ENCODE assay signal across 8 mouse cellular contexts in the genomic region with DNA sequence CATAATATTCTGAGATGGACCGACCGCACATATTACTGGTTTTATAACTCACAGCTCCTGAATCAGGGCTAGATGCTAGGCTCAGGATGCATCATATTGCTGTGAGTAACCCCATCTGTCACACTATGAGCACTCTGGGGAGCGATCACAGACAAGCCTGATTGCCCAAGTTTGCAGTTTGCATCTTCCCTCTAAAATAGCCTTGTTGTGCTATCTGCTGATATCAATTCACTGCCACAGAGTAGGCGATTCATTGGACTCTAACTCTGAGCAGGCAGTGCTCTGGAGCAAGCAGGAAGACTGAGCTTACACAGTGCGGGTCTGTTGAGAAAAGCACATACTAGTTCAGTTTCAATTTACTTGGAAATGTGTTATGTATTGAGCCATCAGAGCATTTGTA.
"Had no signal": no experiment of that assay in that cellular context is flagged by ENCODE, and none has a peak within 500 bp of the region (broad histone marks: within the 10 kb centered on the region; RNA-seq: fewer than 3 reads in every experiment).

No protein-coding gene starts in this region.

- DNase-seq: kidney, adult 11 months; kidney, adult 9 months; kidney, postnatal 36 days; lung, adult 2 months; lung, postnatal 36 days; thymus, postnatal 36 days had no signal

- ATAC-seq: lung, postnatal 0 days; midbrain, embryonic 13.5 days had no signal
